9 mouse cellular contexts compared by ENCODE assay signal in the genomic region with DNA sequence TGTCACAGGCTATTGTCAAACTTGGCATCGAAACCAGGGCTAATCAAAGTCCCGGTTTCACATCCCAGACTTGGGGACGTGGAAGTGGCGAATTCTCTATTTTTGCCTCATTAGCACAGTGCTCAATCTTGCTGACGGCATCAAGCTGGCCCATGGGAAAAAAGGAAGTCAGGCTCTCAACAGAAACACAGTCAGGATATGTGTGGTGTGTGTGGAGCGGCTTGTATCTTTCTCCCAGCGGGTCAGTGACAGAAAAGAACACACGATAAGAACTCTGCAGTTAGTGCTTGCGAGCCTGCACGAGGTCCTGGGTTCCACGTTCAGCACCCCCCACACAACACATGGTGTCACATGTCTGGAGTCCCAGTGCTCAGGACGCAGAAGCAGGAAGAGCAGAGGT.
DNase-seq lines count a peak whose midpoint lies in the region; ATAC-seq and TF ChIP-seq lines count a peak whose summit lies in the region.
"Had no signal": no experiment of that assay in that cellular context is flagged by ENCODE, and none has a peak within 500 bp of the region (broad histone marks: within the 10 kb centered on the region; RNA-seq: fewer than 3 reads in every experiment).

No protein-coding gene starts in this region.

- H3K4me1 ChIP-seq in thymus, adult 2 months (replicated peaks; ENCODE audit: control insufficient read depth, insufficient read depth, low read length) = peaks cover 37% of the 10 kb centered on the region
- H3K4me1 ChIP-seq in forebrain, embryonic 14.5 days (ENCODE audit: control insufficient read depth, insufficient read depth, low read length) = peaks cover 7% of the 10 kb centered on the region

- 14% methylated on average over 12 of the region's 12 CpGs for WGBS in thymus, adult 2 months
- WGBS in forebrain, embryonic 14.5 days = 83% methylated on average over 12 of the region's 12 CpGs

- TF ChIP-seq CTCF in thymus, adult 2 months (IDR thresholded peaks at IDR 0.05; ENCODE audit: borderline replicate concordance, control insufficient read depth, extremely low read depth, insufficient read depth, low read length, poor library complexity) = no peak

- no peaks in the 10 kb centered on the region for H3K27me3 ChIP-seq in thymus, adult 2 months (ENCODE audit: control insufficient read depth, insufficient read depth, low read length)
- H3K27me3 ChIP-seq in forebrain, embryonic 14.5 days (replicated peaks; ENCODE audit: control insufficient read depth, insufficient read depth, low read length) = no peaks in the 10 kb centered on the region

- H3K36me3 ChIP-seq in thymus, adult 2 months (ENCODE audit: control insufficient read depth, insufficient read depth, low read length) = no peaks in the 10 kb centered on the region
- H3K36me3 ChIP-seq in forebrain, embryonic 14.5 days (ENCODE audit: control insufficient read depth, insufficient read depth, low read length) = no peaks in the 10 kb centered on the region

- H3K9ac ChIP-seq in forebrain, embryonic 14.5 days (ENCODE audit: low read length) = no peak overlapping the region

- peak overlapping the region; percentile 11; the same call in 1 of the 2 replicates for H3K27ac ChIP-seq in thymus, adult 2 months (ENCODE audit: control insufficient read depth, insufficient read depth, low read length)
- no peak overlapping the region for H3K27ac ChIP-seq in forebrain, embryonic 14.5 days (ENCODE audit: low read depth, low read length)
- H3K27ac ChIP-seq: midbrain, embryonic 10.5 days had no signal

- H3K4me3 ChIP-seq in thymus, adult 2 months (ENCODE audit: control insufficient read depth, insufficient read depth, low read length) = no peak overlapping the region
- H3K4me3 ChIP-seq in forebrain, embryonic 14.5 days (ENCODE audit: low read depth, low read length) = no peak overlapping the region
- H3K4me3 ChIP-seq: midbrain, embryonic 10.5 days had no signal

- no peak overlapping the region for H3K4me2 ChIP-seq in forebrain, embryonic 14.5 days (ENCODE audit: low read length)

- intact Hi-C loops in heart, postnatal 36 days (cut with DNase I) = no loop called here

- ATAC-seq in forebrain, embryonic 14.5 days = no peak

- no peak for TF ChIP-seq POLR2A in thymus, adult 2 months (IDR thresholded peaks at IDR 0.05; ENCODE audit: control insufficient read depth, extremely low read depth, insufficient read depth, low read length, poor library complexity)

- no peaks in the 10 kb centered on the region for H3K9me3 ChIP-seq in forebrain, embryonic 14.5 days (replicated peaks; ENCODE audit: control insufficient read depth, low read length)
- H3K9me3 ChIP-seq: midbrain, embryonic 10.5 days had no signal

- DNase-seq in heart, adult 18-20 months = peak; percentile 40 to 77
- DNase-seq in heart, postnatal 36 days = no peak
- no peak for DNase-seq in thymus, adult 2 months
- DNase-seq in thymus, postnatal 14 days = no peak
- DNase-seq in liver = peak; percentile 29
- DNase-seq in gastrocnemius, postnatal 4 days (ENCODE audit: low spot score in 2 of 2) = no peak
- no peak for DNase-seq in yolk sac, embryonic 10.5 days (ENCODE audit: low spot score)
- DNase-seq in forebrain, embryonic 14.5 days (ENCODE audit: low spot score) = no peak

Comparison
In these comparisons a context has a peak if more than half of its experiments do, and no peak if none do; other contexts are left out.
1. DNase-seq: peak in heart, adult 18-20 months (2 of 2) and liver (single experiment); none in heart, postnatal 36 days (0 of 2), thymus, adult 2 months (single experiment), thymus, postnatal 14 days (single experiment), gastrocnemius, postnatal 4 days (0 of 2), yolk sac, embryonic 10.5 days (single experiment) and forebrain, embryonic 14.5 days (single experiment).